Mouse (Mus musculus) layer of hippocampus, postnatal 36 days (tissue): ENCODE measurements at regions not wholly inside any gene's neighbourhood (a gene's known extent, or its start where the extent isn't known, plus 50 kb on each side); places are given as distances from the start of the nearest gene placed in this dataset.

Experiments
- DNase-seq, 2 experiments: peaks; one replicate each; pipeline ENCODE4 v3.0.0; 2022

GRCm38 (mm10) chr3:101749841-101750240, 98.9 kb downstream of the Mab21l3 start:
- DNase-seq, result no peak

GRCm38 (mm10) chr3:101749031-101749632, 99.6 kb downstream of the Mab21l3 start:
- no peak for DNase-seq

- DNase-seq, result no peak
Measured at GRCm38 (mm10) chr3:101748186-101748585, 100.6 kb downstream of the Mab21l3 start.

GRCm38 (mm10) chr3:101740906-101741305, 107.9 kb downstream of the Mab21l3 start:
- no peak for DNase-seq

GRCm38 (mm10) chr3:101737197-101737596, 111.6 kb downstream of the Mab21l3 start:
- DNase-seq, result no peak

- DNase-seq, result no peak
Measured at GRCm38 (mm10) chr3:101729044-101729443, 119.7 kb downstream of the Mab21l3 start.

- DNase-seq, result no peak
Measured at GRCm38 (mm10) chr3:101722926-101723325, 118.4 kb upstream of the Atp1a1 start.

GRCm38 (mm10) chr3:101722001-101722400, 117.5 kb upstream of the Atp1a1 start:
- no peak for DNase-seq

- no peak for DNase-seq
Measured at GRCm38 (mm10) chr3:101715416-101715815, 110.9 kb upstream of the Atp1a1 start.

GRCm38 (mm10) chr3:101714810-101715209, 110.3 kb upstream of the Atp1a1 start:
- DNase-seq, result no peak

- DNase-seq, result no peak
Measured at GRCm38 (mm10) chr3:101713669-101714068, 109.2 kb upstream of the Atp1a1 start.

- DNase-seq, result no peak
Measured at GRCm38 (mm10) chr3:101713138-101713638, 108.7 kb upstream of the Atp1a1 start.

GRCm38 (mm10) chr3:101712666-101713065, 108.2 kb upstream of the Atp1a1 start:
- no peak for DNase-seq

- no peak for DNase-seq
Measured at GRCm38 (mm10) chr3:101711594-101712171, 107.2 kb upstream of the Atp1a1 start.

- DNase-seq, result no peak
Measured at GRCm38 (mm10) chr3:101709379-101709970, 105.0 kb upstream of the Atp1a1 start.

- no peak for DNase-seq
Measured at GRCm38 (mm10) chr3:101708821-101709220, 104.3 kb upstream of the Atp1a1 start.

- no peak for DNase-seq
Measured at GRCm38 (mm10) chr3:101704919-101705318, 100.4 kb upstream of the Atp1a1 start.

- DNase-seq, result no peak
Measured at GRCm38 (mm10) chr3:101704326-101704725, 99.8 kb upstream of the Atp1a1 start.

GRCm38 (mm10) chr3:101701763-101702173, 97.3 kb upstream of the Atp1a1 start:
- DNase-seq, result no peak

- DNase-seq, result no peak
Measured at GRCm38 (mm10) chr3:101700974-101701610, 96.6 kb upstream of the Atp1a1 start.

- DNase-seq, result no peak
Measured at GRCm38 (mm10) chr3:101699929-101700681, 95.6 kb upstream of the Atp1a1 start.

- no peak for DNase-seq
Measured at GRCm38 (mm10) chr3:101696832-101697231, 92.3 kb upstream of the Atp1a1 start.

- no peak for DNase-seq
Measured at GRCm38 (mm10) chr3:101694311-101694710, 89.8 kb upstream of the Atp1a1 start.
